Mouse (Mus musculus): ENCODE results near the gene 1700042G07Rik. TPM values are rescaled to one million over a fixed set of nuclear protein-coding genes. Genes with fewer than 3 reads are reported as not detected.

The 1700042G07Rik gene
- not detected in 2 replicates for polyA plus RNA-seq (2014; fragmentation: Nextera tagmentation; extraction: Ambion mirVana)

DNA sequence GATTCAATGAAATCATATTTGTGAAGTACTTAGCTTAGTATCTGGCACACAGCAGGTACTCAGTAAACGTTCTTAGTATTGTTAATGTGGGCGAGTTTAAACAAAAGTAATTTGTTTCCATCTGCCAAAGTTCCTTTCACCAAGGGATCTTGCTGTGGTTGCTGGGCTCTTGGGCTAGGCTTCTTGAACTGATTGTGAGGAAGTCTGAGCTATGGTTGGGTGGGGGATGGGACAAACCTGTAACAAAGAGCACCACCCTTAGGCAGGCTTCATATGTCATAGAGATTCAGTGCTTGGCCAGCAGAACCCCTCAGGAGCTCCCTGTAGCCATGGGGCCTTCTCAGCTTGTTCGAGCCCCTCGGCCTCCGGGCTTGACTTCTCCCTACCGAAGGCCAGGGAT lies at the start of gene 1700042G07Rik, which contains the start of gene Gm49337:
Gene 1700042G07Rik, plus strand, starts transcription at position 301 of the 400 bp plus-strand sequence.
Gene Gm49337, plus strand, starts transcription at position 313 of the 400 bp plus-strand sequence.
- Histone ChIP-seq H3K9ac (no peak within 1 kb of the TSS), H3K9me3 (ENCODE audit: control insufficient read depth, low read length) (no peaks in the 10 kb centered on the region), H3K4me3 (replicated peaks; ENCODE audit: low read length) (no peak within 1 kb of the TSS), H3K4me1 (replicated peaks; ENCODE audit: control insufficient read depth, insufficient read depth, low read length) (peaks cover 22% of the 10 kb centered on the region), H3K27me3 (ENCODE audit: control insufficient read depth, insufficient read depth, low read length) (no peaks in the 10 kb centered on the region), H3K4me2 (replicated peaks) (no peak within 1 kb of the TSS), H3K36me3 (replicated peaks; ENCODE audit: control insufficient read depth, insufficient read depth) (no peaks in the 10 kb centered on the region), H3K27ac (no peak within 1 kb of the TSS)
- ATAC-seq (ENCODE audit: low FRiP score): no peak
- no peak for DNase-seq (ENCODE audit: low spot score)
- WGBS: 83% methylated on average over 6 of the region's 6 CpGs

DNA sequence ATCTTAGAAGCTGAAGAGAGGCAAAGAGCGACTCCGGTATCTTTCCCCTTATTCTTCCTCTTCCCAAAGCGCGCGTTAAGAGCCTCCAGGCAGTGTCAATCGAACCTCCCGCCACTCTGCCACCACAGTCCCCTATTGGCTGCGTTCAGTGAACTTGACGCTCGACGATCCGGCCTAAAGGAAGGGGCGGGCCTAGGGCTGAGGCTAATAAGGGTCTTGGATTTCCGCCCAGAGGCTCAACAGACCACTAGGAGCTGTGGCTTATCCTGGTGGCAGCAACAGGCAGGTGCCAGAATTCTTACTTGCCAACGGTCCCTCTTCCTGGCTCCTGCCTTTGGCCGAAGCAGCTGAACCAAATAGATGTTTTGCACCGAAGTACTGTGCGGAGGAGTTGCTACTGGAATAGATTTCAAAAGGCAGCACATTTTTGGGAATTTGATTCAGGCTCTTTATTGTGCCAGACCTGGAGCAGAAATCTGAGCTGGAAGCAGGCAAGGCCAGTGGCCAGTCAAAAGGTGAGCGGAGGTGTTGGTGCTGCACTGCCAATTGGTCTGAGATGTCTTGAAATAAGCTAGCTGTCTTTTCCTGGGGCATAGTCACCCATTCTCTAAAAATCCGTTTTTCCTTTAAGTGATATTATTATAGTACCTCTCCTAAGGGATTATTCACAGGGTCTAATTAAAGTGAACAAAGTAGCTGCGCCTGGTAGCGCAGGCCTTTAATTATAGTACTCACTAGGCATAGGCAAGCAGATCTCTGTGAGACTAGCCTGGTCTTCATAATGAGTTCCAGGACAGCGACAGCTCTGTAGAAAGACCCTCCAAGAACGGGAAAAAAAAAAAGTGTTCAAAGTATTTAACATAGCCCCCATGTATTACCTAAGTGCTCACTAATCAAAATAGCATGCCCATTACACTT lies 49.3 kb upstream of the 1700042G07Rik start, which contains the start of the genes Rad54l and Pomgnt1:
Gene Rad54l, minus strand, starts transcription at position 89 of the 918 bp plus-strand sequence.
Gene Pomgnt1, plus strand, starts transcription at position 239 of the 918 bp plus-strand sequence.
- Histone ChIP-seq H3K4me1 (replicated peaks; ENCODE audit: control insufficient read depth, insufficient read depth, low read length) (peaks cover 7% of the 10 kb centered on the region; the same call in 1 of the 2 replicates), H3K27ac (peak within 1 kb of the TSS; percentile 56; the same call in 1 of the 2 replicates), H3K9ac (peak within 1 kb of the TSS; percentile 71), H3K27me3 (ENCODE audit: control insufficient read depth, insufficient read depth, low read length) (no peaks in the 10 kb centered on the region), H3K4me2 (replicated peaks) (peak within 1 kb of the TSS; percentile 67), H3K4me3 (replicated peaks; ENCODE audit: low read length) (peak within 1 kb of the TSS; percentile 46), H3K36me3 (replicated peaks; ENCODE audit: control insufficient read depth, insufficient read depth) (no peaks in the 10 kb centered on the region), H3K9me3 (ENCODE audit: control insufficient read depth, low read length) (no peaks in the 10 kb centered on the region)
- ATAC-seq (ENCODE audit: low FRiP score) (peak; percentile 96), DNase-seq (ENCODE audit: low spot score) (peak; percentile 91)
- WGBS: 6% methylated on average over 24 of the region's 24 CpGs

DNA sequence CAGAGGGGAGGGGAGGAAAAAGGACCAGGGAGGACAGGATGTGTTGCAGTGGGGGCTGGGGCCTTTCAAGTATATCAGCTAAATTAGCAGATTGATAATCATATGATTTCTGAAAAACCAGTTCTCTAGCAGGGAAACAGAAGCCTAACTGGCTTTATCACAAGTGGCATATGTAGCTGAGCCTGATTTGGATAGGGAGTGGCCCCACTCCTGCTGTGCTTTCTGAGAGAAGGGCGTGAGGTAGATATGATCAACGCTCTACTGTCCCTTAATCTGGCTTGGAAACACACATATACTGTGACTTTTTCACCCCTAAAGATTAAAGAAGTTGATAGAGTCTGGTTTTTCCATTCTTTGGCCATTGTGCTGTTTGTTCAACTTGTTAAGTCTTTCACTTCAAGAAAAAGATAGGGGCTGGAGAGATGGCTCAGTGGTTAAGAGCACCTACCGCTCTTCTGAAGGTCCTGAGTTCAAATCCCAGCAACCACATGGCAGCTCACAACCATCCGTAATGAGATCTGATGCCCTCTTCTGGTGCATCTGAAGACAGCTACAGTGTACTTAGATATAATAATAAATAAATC lies 47.3 kb upstream of the 1700042G07Rik start:
- DNase-seq (ENCODE audit: low spot score) (no peak), ATAC-seq (ENCODE audit: low FRiP score) (no peak)
- H3K36me3 ChIP-seq (replicated peaks; ENCODE audit: control insufficient read depth, insufficient read depth): no peaks in the 10 kb centered on the region
- no peaks in the 10 kb centered on the region for H3K9me3 ChIP-seq (ENCODE audit: control insufficient read depth, low read length)
- H3K4me1 ChIP-seq (replicated peaks; ENCODE audit: control insufficient read depth, insufficient read depth, low read length): peaks cover 7% of the 10 kb centered on the region; the same call in 1 of the 2 replicates
- H3K27ac ChIP-seq: no peak overlapping the region
- H3K4me3 ChIP-seq (replicated peaks; ENCODE audit: low read length): no peak overlapping the region
- no peak overlapping the region for H3K9ac ChIP-seq
- no peak overlapping the region for H3K4me2 ChIP-seq (replicated peaks)
- H3K27me3 ChIP-seq (ENCODE audit: control insufficient read depth, insufficient read depth, low read length): no peaks in the 10 kb centered on the region
- 96% methylated on average over 4 of the region's 4 CpGs for WGBS

DNA sequence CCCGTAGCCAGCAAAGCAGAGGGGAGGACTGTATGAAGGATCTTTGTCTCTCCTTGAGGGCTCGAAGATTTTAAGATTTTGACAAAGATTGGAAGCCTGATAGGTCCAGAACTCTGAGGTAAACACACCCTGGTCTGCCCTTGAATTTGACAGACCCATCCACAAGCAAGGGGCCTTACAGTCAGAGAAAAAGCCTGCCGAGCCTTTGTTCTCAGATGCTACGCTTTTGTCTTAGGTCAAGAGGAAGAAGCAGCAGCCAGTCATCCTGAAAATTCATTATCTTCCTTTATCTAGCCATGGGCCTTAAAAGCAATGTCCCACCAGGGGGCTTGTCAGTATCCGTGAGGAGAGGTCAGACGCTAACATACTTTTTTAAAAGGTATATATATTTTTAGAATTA lies 45.2 kb upstream of the 1700042G07Rik start:
- WGBS: 52% methylated on average over 6 of the region's 6 CpGs
- DNase-seq (ENCODE audit: low spot score) (no peak), ATAC-seq (ENCODE audit: low FRiP score) (no peak)
- Histone ChIP-seq H3K36me3 (replicated peaks; ENCODE audit: control insufficient read depth, insufficient read depth) (no peaks in the 10 kb centered on the region), H3K4me1 (replicated peaks; ENCODE audit: control insufficient read depth, insufficient read depth, low read length) (peaks cover 7% of the 10 kb centered on the region; the same call in 1 of the 2 replicates), H3K4me2 (replicated peaks) (no peak overlapping the region), H3K4me3 (replicated peaks; ENCODE audit: low read length) (no peak overlapping the region), H3K27ac (no peak overlapping the region), H3K9me3 (ENCODE audit: control insufficient read depth, low read length) (no peaks in the 10 kb centered on the region), H3K9ac (no peak overlapping the region), H3K27me3 (ENCODE audit: control insufficient read depth, insufficient read depth, low read length) (no peaks in the 10 kb centered on the region)

DNA sequence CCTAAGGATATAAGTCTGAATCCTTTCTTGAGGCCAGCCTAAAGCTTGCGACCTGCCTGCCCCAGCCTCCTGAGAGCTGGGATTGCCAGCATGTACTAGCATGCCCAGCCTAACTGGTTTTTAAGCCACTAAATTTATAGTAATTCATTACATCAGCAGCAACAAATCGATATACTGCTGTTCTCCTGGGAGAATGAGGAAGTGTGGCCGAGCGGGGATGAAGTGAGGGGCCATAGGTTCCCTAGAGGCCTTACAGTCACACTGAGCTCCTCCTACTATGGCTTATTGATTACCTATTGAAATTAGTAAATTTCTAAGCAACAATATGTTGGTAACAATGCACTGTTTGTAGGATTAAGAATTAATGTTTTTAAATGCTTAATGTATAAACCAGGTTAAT lies 40.0 kb upstream of the 1700042G07Rik start:
- 85% methylated on average over 4 of the region's 4 CpGs for WGBS
- ATAC-seq (ENCODE audit: low FRiP score) (no peak), DNase-seq (ENCODE audit: low spot score) (no peak)
- Histone ChIP-seq H3K27ac (no peak overlapping the region), H3K4me2 (replicated peaks) (no peak overlapping the region), H3K4me1 (replicated peaks; ENCODE audit: control insufficient read depth, insufficient read depth, low read length) (no peaks in the 10 kb centered on the region), H3K27me3 (ENCODE audit: control insufficient read depth, insufficient read depth, low read length) (no peaks in the 10 kb centered on the region), H3K9ac (no peak overlapping the region), H3K4me3 (replicated peaks; ENCODE audit: low read length) (no peak overlapping the region), H3K9me3 (ENCODE audit: control insufficient read depth, low read length) (no peaks in the 10 kb centered on the region), H3K36me3 (replicated peaks; ENCODE audit: control insufficient read depth, insufficient read depth) (no peaks in the 10 kb centered on the region)

DNA sequence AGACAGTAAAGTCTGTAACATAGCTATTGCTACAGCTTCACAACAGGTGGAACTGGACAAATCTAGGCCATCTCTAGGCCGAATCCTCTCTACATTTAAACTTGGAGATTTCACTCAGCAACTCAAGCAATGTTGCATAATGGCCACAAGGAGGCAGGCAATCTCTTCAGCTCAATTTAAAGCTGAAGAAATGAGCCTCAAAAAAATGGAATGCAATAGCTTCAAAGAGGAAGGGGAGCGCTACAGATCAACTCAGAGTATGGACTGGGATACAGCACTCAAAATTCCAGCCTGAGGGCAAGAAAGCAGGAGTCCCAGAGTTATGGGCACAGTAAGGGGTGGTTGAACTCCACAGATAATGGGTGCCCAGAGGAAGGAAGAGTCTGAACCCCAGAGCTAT lies 38.2 kb upstream of the 1700042G07Rik start:
- Histone ChIP-seq H3K27ac (no peak overlapping the region), H3K4me3 (replicated peaks; ENCODE audit: low read length) (no peak overlapping the region), H3K9me3 (ENCODE audit: control insufficient read depth, low read length) (no peaks in the 10 kb centered on the region), H3K9ac (no peak overlapping the region), H3K27me3 (ENCODE audit: control insufficient read depth, insufficient read depth, low read length) (no peaks in the 10 kb centered on the region), H3K4me2 (replicated peaks) (no peak overlapping the region), H3K4me1 (replicated peaks; ENCODE audit: control insufficient read depth, insufficient read depth, low read length) (no peaks in the 10 kb centered on the region), H3K36me3 (replicated peaks; ENCODE audit: control insufficient read depth, insufficient read depth) (no peaks in the 10 kb centered on the region)
- WGBS: 33% methylated on average over 2 of the region's 2 CpGs
- ATAC-seq (ENCODE audit: low FRiP score): no peak
- peak; percentile 74 for DNase-seq (ENCODE audit: low spot score)

DNA sequence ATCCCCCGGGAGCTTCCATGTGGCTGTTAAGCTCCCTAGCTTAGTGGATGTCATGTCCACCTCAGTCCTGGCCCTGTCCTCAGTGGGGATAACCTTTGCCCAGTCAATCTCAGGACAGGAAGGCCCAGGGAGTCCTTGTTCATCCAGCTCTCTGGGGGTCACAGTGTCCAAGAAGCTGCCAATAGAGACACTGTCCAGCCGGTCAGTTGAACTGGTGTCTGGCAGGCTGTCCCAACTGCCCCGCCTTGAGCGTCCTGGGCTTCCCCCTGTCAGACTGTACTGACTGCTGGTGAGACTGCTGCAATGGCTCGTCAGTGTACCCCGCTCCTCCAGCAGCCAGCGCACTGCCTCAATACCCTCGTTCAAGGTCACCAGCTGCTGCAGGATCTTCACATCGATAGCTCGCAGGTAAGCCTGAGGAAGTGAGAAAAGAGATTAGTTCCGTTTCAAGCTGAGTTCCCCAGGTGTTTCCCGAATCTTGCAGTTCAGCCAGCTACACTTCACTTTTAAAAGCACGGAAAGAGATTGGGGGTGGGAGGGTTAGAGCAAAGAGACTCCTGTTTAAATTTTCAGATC lies 35.7 kb upstream of the 1700042G07Rik start:
- H3K27me3 ChIP-seq (ENCODE audit: control insufficient read depth, insufficient read depth, low read length): no peaks in the 10 kb centered on the region
- no peak overlapping the region for H3K9ac ChIP-seq
- H3K4me1 ChIP-seq (replicated peaks; ENCODE audit: control insufficient read depth, insufficient read depth, low read length): no peaks in the 10 kb centered on the region
- DNase-seq (ENCODE audit: low spot score) (no peak), ATAC-seq (ENCODE audit: low FRiP score) (no peak)
- no peaks in the 10 kb centered on the region for H3K36me3 ChIP-seq (replicated peaks; ENCODE audit: control insufficient read depth, insufficient read depth)
- H3K4me3 ChIP-seq (replicated peaks; ENCODE audit: low read length): no peak overlapping the region
- H3K9me3 ChIP-seq (ENCODE audit: control insufficient read depth, low read length): no peaks in the 10 kb centered on the region
- WGBS: 54% methylated on average over 13 of the region's 13 CpGs
- no peak overlapping the region for H3K27ac ChIP-seq
- H3K4me2 ChIP-seq (replicated peaks): no peak overlapping the region

DNA sequence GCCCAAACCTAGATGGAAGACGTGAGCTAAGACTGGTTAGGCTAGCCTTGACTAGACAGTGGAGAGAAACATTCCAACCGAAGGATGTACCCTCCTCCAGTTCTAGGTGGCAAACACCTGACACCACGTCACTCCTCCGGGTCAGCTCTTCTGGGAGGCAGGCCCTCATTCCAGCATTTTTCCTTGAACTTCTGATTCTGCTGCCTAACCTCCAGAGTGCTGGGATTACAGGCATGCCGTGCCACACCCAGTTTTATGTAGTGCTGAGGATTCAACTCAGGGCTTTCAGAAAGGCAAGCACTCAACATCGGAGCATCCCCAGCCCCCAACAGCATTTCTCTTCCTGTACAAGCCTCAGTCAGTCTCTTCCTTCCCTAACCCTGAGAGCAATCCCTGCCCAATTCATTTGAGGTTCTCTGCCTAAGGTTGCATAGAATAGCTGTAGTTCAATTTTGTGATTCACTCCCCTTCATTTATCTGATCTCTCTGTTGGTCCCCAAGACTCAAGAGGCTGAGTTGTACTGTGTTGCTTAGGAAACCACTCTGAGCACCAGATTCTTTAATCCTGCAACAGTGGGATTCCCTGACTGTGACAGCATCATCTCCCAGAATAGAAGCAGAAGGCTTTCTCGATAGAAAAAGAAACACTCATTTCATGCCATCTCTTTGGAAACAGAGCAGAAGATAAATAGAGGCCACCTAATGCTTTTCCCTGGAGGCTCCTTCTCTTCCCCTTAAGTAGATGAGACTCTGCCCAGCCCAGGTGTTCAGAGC lies 32.2 kb upstream of the 1700042G07Rik start:
- Histone ChIP-seq H3K36me3 (replicated peaks; ENCODE audit: control insufficient read depth, insufficient read depth) (no peaks in the 10 kb centered on the region), H3K9ac (no peak overlapping the region), H3K27me3 (ENCODE audit: control insufficient read depth, insufficient read depth, low read length) (peaks cover 9% of the 10 kb centered on the region; the same call in 1 of the 2 replicates), H3K4me3 (replicated peaks; ENCODE audit: low read length) (no peak overlapping the region), H3K9me3 (ENCODE audit: control insufficient read depth, low read length) (no peaks in the 10 kb centered on the region), H3K4me1 (replicated peaks; ENCODE audit: control insufficient read depth, insufficient read depth, low read length) (0 out of 2 replicates have a peak, but pooled peaks cover 13% of the 10 kb centered on the region), H3K4me2 (replicated peaks) (no peak overlapping the region), H3K27ac (no peak overlapping the region)
- WGBS: 83% methylated on average over 7 of the region's 7 CpGs
- DNase-seq (ENCODE audit: low spot score) (no peak), ATAC-seq (ENCODE audit: low FRiP score) (no peak)
